Mouse (Mus musculus) retina, embryonic 14.5 days (tissue): ENCODE data around the gene Ubn2.
"Not testable (repeated sequence)": the region's sequence is repeated elsewhere in the genome, so short reads cannot be mapped to it uniquely, and the experiment has no call there.

Source experiments
- DNase-seq: peaks from one replicate; pipeline ENCODE4 v3.0.0-alpha.2; 2015; ENCODE audit warnings: low spot score

Ubn2 gene

DNA sequence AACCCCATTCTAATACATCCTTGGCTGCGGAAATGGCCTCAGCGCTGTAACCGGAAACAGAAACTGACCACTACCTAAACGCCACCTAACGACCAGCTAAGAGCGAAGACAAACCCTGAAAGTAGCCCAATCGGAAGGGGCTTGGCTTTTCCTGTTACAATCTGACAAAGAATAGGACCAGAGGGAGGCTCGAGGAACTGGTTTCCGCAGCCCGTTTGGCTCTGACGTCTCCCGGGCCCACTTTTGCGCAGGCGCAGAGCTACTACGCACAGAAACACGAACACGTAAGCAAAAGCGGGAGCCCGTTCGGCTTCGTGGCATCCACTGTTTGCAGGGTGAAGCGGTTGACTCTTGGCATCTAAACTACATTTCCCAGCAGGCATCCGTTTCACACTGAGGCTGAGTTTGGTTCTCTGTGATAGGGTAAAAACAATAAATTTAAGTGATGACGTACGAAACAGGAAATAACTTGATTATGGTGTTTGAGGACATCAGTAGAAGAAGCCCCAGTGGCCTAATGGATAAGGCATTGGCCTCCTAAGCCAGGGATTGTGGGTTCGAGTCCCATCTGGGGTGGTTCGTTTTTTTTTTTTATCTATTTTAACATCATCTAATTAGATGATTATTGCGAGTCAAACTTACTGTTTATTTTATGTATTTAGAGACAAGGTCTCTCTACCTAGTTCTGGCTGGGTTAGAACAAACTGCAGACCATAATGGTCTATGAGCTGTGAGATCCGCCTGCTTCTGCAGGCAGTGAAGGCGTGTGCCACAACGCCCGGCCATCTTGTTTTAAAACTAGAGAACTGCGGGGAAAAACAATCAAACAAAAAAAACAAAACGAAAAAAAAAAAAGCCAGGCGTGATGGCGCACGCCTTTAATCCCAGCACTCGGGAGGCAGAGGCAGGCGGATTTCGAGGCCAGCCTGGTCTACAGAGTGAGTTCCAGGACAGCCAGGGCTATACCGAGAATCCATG lies 100.0 kb downstream of the Ubn2 start, which contains the start of gene Fmc1:
Gene Fmc1, plus strand, starts transcription at position 75 of the 978 bp plus-strand sequence.
- DNase-seq = peak; percentile 100

- peak; percentile 97 for DNase-seq
Observed at GRCm38 (mm10) chr6:38534640-38535365, 101.1 kb downstream of the Ubn2 start.

DNA sequence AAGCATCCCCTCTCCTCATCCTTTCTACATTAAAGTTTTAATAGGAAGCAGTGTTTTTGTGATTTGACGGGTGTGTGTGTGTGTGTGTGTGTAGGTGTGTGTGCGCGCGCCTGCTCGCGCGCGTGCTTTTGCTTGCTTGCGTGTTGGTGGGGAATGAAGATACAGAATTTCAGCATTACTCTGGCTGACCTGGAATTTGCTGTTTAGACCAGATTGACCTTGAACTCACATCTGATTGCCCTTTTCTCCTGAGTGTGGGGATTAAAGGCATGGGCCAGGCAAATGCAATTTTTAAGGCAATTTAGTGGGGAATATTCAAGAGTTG lies 101.6 kb downstream of the Ubn2 start:
- no peak for DNase-seq

DNA sequence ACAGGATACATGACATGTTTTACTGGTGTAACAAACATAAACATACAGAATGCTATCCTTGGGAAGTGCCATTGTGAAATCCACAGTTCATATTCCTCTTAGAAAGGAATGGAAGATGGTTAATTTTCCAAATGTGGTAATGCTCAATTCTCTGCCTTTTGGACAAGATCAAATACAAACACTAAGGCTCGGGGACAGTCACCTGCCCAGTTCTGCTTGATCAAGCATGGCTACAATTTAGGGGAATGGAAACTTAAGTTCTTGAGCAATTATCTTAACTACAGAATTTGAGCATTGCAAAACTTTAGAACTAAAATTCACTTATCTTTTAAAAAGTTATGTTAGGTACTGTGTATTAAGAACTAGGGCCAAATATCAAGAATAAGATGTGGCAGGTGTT lies 102.0 kb downstream of the Ubn2 start:
- DNase-seq = no peak

DNA sequence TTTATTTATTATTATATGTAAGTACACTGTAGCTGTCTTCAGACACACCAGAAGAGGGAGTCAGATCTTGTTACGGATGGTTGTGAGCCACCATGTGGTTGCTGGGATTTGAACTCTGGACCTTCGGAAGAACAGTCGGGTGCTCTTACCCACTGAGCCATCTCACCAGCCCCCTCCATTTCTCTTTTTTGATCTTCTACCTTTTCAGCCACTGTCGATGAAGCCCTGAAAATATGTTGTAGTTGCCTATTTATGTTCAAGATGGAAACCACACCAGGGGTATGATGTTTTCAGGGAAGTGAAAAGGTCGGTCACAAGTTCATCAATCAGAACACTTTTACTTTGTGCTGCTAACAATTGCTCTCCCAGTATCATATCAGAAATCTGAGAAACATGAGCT lies 110.4 kb downstream of the Ubn2 start:
- DNase-seq = not testable (repeated sequence)

DNA sequence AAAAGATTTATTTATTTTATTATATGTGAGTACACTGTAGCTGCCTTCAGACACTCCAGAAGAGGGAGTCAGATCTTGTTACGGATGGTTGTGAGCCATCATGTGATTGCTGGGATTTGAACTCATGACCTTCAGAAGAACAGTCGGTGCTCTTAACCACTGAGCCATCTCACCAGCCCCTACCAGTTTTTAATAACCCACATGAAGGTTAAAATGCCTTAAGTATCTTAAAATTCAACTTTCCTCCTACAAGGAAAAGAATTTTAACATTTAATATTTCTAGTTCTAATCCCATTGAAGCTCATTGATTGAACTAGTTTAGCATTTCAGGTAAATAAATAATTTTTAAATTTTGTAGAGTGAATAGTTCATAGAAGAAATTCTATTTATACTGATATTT lies 113.3 kb downstream of the Ubn2 start:
- DNase-seq = not testable (repeated sequence)

DNA sequence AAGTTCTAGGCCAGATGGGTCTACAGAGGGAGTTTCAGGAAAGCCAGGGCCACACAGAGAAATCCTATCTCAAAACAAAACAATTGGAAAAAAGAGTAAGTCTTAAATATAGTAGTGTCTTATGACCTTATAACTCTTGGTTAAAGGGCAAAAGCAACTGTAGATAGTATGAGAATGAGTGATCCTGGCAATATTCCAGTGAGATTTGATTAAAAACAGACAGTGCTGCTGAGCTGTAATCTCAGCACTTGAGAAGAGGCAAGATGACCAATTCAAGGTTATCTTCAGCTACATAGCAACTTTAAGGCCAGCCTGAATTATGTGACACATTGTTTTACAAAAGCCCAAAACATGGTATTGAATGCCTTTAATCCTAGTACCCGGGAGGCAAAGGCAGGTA lies 114.0 kb downstream of the Ubn2 start:
- DNase-seq = no peak

GRCm38 (mm10) chr6:38548595-38548994 lies 114.8 kb downstream of the Ubn2 start:
- DNase-seq = not testable (repeated sequence)

DNA sequence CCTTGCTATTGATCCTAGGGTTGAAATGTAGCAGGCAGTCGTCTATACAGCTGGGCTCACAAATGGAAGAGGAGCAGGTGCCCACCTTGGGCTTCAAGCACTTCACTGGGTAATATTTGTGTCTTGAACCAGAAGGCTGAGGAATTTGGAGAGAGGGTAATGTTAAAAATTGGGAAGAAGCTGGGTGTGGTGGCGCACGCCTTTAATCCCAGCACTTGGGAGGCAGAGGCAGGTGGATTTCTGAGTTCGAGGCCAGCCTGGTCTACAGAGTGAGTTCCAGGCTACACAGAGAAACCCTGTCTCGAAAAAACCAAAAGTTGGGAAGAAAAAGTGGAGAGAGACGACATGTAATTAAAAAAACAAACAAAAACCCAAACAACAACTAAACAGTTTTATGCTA lies 116.1 kb downstream of the Ubn2 start:
- not testable (repeated sequence) for DNase-seq

GRCm38 (mm10) chr6:38550250-38551061 lies 116.7 kb downstream of the Ubn2 start:
- DNase-seq = peak; percentile 65

GRCm38 (mm10) chr6:38551062-38551988 lies 117.6 kb downstream of the Ubn2 start, which contains the start of gene Luc7l2:
Luc7l2 (plus strand) TSS chr6:38551334.
- peak; percentile 98 for DNase-seq

DNA sequence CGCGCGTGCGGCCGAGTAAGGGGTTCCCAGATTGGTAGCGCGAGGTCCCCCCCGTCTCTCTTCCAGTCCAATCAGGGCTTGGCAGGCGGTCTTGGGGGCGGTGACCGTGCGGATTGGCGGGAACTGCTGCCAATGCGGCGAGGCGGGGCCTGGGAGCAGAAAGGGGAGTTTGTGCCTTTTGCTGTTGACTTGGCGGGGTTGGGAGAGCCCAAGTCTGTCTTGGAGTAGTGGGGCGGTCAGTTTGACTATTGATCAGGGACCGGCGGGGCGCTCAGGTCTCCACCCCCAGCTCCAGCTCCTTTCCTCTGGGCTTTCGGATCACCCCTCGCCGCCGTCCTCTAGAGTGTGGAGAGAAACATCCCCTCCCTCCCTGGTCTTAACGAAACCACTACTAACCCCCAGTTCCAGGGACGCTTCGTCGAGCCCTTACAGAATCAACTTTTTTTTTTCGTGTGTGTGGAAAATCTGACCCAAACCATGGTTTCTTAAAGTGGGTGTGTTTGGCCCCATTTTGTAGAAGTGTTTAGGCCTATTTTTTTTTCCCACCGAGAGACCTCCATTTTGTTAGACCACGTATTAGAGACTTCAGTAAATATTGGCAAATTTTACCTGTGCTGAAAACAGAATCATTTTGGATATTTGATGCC lies 118.4 kb downstream of the Ubn2 start:
- peak; percentile 97 for DNase-seq

GRCm38 (mm10) chr6:38552636-38553000 lies 118.9 kb downstream of the Ubn2 start:
- no peak for DNase-seq
